Mouse (Mus musculus) MEL (cell line): Measurements from ENCODE around the gene Fez2. TPM values are rescaled to one million over a fixed set of nuclear protein-coding genes. Genes with fewer than 3 reads are reported as not detected.
A peak's percentile ranks its signal among the peaks of the same experiment; 100 is the strongest.

Experiments
- DNase-seq: peaks from one replicate; pipeline ENCODE4 v3.0.0; 2011; ENCODE audit warnings: low read depth, low spot score
- H3K27ac ChIP-seq: 2 replicates; pipeline ENCODE4 v1.5.1; 2012; ENCODE audit warnings: low read depth, mild to moderate bottlenecking, control low read depth, low read length, moderate library complexity; ENCODE audit not compliant: control insufficient read depth
- H3K27me3 ChIP-seq, 2 experiments: fragments of 150-350 bp in 1 of 2; sonication (generic) in 1 of 2; 2 replicates each; pipeline ENCODE4 v1.6.1; 2012; ENCODE audit warnings: low read length in 2 of 2, mild to moderate bottlenecking in 2 of 2, improper control_type of control experiment in 1 of 2, moderate library complexity in 1 of 2; ENCODE audit not compliant: insufficient read depth in 2 of 2, control insufficient read depth in 1 of 2
- H3K36me3 ChIP-seq, 2 experiments: 2 replicates each; pipeline ENCODE4 v1.6.1; 2012 to 2014; ENCODE audit warnings: low read length in 2 of 2, improper control_type of control experiment in 1 of 2, inconsistent platforms in 1 of 2, mild to moderate bottlenecking in 1 of 2; ENCODE audit not compliant: insufficient read depth in 2 of 2, control insufficient read depth in 1 of 2
- H3K4me1 ChIP-seq, 2 experiments: fragments of 150-350 bp in 1 of 2; sonication (generic) in 1 of 2; 2 replicates each; pipeline ENCODE4 v1.6.1; 2012; ENCODE audit warnings: low read length in 2 of 2, improper control_type of control experiment in 1 of 2, mild to moderate bottlenecking in 1 of 2; ENCODE audit not compliant: insufficient read depth in 2 of 2, control insufficient read depth in 1 of 2
- H3K4me3 ChIP-seq, 2 experiments: fragments of 150-350 bp in 1 of 2; sonication (generic) in 1 of 2; 2 replicates each; pipeline ENCODE4 v1.5.1; 2012; ENCODE audit warnings: low read depth in 2 of 2, low read length in 2 of 2, mild to moderate bottlenecking in 2 of 2, moderate library complexity in 2 of 2, control low read depth in 1 of 2, improper control_type of control experiment in 1 of 2; ENCODE audit not compliant: control insufficient read depth in 1 of 2, insufficient read depth in 1 of 2
- H3K79me2 ChIP-seq: 2 replicates; pipeline ENCODE4 v1.6.1; 2012; ENCODE audit warnings: mild to moderate bottlenecking, low read length, moderate library complexity; ENCODE audit not compliant: control insufficient read depth, poor library complexity, insufficient read depth
- H3K9ac ChIP-seq: 2 replicates; pipeline ENCODE4 v1.6.1; 2012; ENCODE audit warnings: low read depth, mild to moderate bottlenecking, control low read depth, low read length, moderate library complexity; ENCODE audit not compliant: control insufficient read depth, poor library complexity, severe bottlenecking
- H3K9me3 ChIP-seq: fragments of 150-350 bp; sonication (generic); replicated peaks from 2 replicates; pipeline ENCODE4 v1.6.1; 2012; ENCODE audit warnings: mild to moderate bottlenecking, low read length, improper control_type of control experiment, moderate library complexity; ENCODE audit not compliant: insufficient read depth
- EP300 ChIP-seq, 2 experiments: IDR thresholded peaks; 2 replicates each; pipeline ENCODE4 v1.6.1; 2011; ENCODE audit warnings: improper control_type of control experiment in 2 of 2, low read length in 2 of 2, low read depth in 1 of 2, mild to moderate bottlenecking in 1 of 2
- ETS1 ChIP-seq: IDR thresholded peaks from 2 replicates; pipeline ENCODE4 v1.6.1; 2012; ENCODE audit warnings: low read depth, mild to moderate bottlenecking, inconsistent platforms, low read length, improper control_type of control experiment, moderate library complexity
- GABPA ChIP-seq: IDR thresholded peaks from 2 replicates; pipeline ENCODE4 v1.6.1; 2012; ENCODE audit warnings: low read depth, mild to moderate bottlenecking, inconsistent platforms, low read length, improper control_type of control experiment, moderate library complexity
- GATA1 ChIP-seq: IDR thresholded peaks from 2 replicates; pipeline ENCODE4 v1.6.1; 2011; ENCODE audit warnings: low read depth, low read length, improper control_type of control experiment
- JUND ChIP-seq: IDR thresholded peaks from 2 replicates; pipeline ENCODE4 v1.6.1; 2011; ENCODE audit warnings: low read depth, mild to moderate bottlenecking, improper control_type of control experiment, low read length
- MAFK ChIP-seq: IDR thresholded peaks from 2 replicates; pipeline ENCODE4 v1.6.1; 2011; ENCODE audit warnings: low read depth, mild to moderate bottlenecking, low read length, improper control_type of control experiment, borderline replicate concordance
- MAX ChIP-seq: IDR thresholded peaks from 2 replicates; pipeline ENCODE4 v1.6.1; 2011; ENCODE audit warnings: low read length, improper control_type of control experiment
- MAZ ChIP-seq: IDR thresholded peaks from 2 replicates; pipeline ENCODE4 v1.6.1; 2012; ENCODE audit warnings: low read depth, mild to moderate bottlenecking, inconsistent platforms, low read length, improper control_type of control experiment
- MYC ChIP-seq: IDR thresholded peaks from 2 replicates; pipeline ENCODE4 v1.6.1; 2011; ENCODE audit warnings: low read depth, mild to moderate bottlenecking, low read length, improper control_type of control experiment, moderate library complexity
- NELFE ChIP-seq: IDR thresholded peaks from 2 replicates; pipeline ENCODE4 v1.6.1; 2011; ENCODE audit warnings: low read depth, low read length, improper control_type of control experiment
- POLR2AphosphoS5 ChIP-seq: IDR thresholded peaks from 2 replicates; pipeline ENCODE4 v1.6.1; 2012; ENCODE audit warnings: low read depth, borderline replicate concordance, mild to moderate bottlenecking, inconsistent platforms, low read length, moderate library complexity, mixed read lengths
- RAD21 ChIP-seq: IDR thresholded peaks from 2 replicates; pipeline ENCODE4 v1.6.1; 2011; ENCODE audit warnings: mild to moderate bottlenecking, low read depth, low read length, improper control_type of control experiment
- TAL1 ChIP-seq: IDR thresholded peaks from 2 replicates; pipeline ENCODE4 v1.6.1; 2012; ENCODE audit warnings: mild to moderate bottlenecking, inconsistent platforms, low read length, moderate library complexity, mixed read lengths
- USF1 ChIP-seq: IDR thresholded peaks from 2 replicates; pipeline ENCODE4 v1.6.1; 2014; ENCODE audit warnings: low read depth, mild to moderate bottlenecking, inconsistent platforms, low read length, improper control_type of control experiment, moderate library complexity
- USF2 ChIP-seq, 2 experiments: IDR thresholded peaks; 2 replicates each; pipeline ENCODE4 v1.6.1; 2011 to 2012; ENCODE audit warnings: improper control_type of control experiment in 2 of 2, low read length in 2 of 2, borderline replicate concordance in 1 of 2, inconsistent platforms in 1 of 2, low read depth in 1 of 2, mild to moderate bottlenecking in 1 of 2; ENCODE audit not compliant: insufficient read depth in 1 of 2
- polyA plus RNA-seq, 2 experiments: library from polyadenylated mRNA; stranded (reverse) in 1 of 2; unstranded in 1 of 2; fragments of >175 nt in 1 of 2; fragments of >200 nt in 1 of 2; gene quantifications; 2 replicates each; pipeline versions ENCODE4 v1.2.1 to v1.2.4; 2012; ENCODE audit warnings: low replicate concordance in 2 of 2, low read depth in 1 of 2; ENCODE audit not compliant: insufficient read length in 2 of 2, insufficient read depth in 1 of 2, missing spikeins in 1 of 2
- total RNA-seq: library from RNA; depleted of rRNA; stranded (reverse); fragments of 300-350 nt; gene quantifications from 2 replicates; pipeline ENCODE4 v1.2.3, GENCODE M21; 2012

The Fez2 gene
- total and polyA plus RNA-seq, 3 experiments = 11.7 to 17.4 TPM; not detected in 1

GRCm38 (mm10) chr17:78449635-78450197 is 31.8 kb upstream of the Fez2 start:
- Histone ChIP-seq H3K27ac (no peak overlapping the region), H3K27me3 (peaks cover 0 to 4% of the 10 kb centered on the region in 2 experiments; a peak in 2 of 4 replicates), H3K4me3 (no peak overlapping the region), H3K36me3 (no peaks in the 10 kb centered on the region), H3K4me1 (0 out of 4 replicates have a peak, but pooled peaks cover 0 to 5% of the 10 kb centered on the region in 2 experiments), H3K79me2 (no peaks in the 10 kb centered on the region), H3K9ac (no peak overlapping the region), H3K9me3 (no peaks in the 10 kb centered on the region)
- TF ChIP-seq MAZ (no peak), MAX (no peak)
- DNase-seq = no peak

DNA sequence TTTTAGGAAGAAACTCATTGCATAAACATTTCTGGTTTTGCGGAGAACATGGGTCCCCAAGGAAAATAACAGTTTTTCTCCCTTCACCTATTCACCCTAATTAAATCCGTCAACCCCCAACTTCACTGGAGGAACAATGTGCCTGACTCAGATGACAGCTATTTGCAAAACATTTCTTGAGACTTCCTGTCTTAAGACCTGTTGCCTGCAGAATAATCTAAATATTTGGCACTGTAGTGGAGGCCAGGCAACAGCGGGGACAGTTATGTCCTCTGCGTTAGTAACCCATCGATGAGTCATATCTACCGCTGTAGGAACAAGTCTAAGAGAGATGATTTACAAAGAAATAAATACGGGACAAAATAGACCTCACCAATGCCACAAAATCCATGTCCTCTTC is 26.9 kb upstream of the Fez2 start:
- H3K27me3 ChIP-seq = peaks cover 0 to 4% of the 10 kb centered on the region in 2 experiments; a peak in 2 of 4 replicates
- H3K4me3 ChIP-seq = no peak overlapping the region
- H3K79me2 ChIP-seq = no peaks in the 10 kb centered on the region
- no peaks in the 10 kb centered on the region for H3K36me3 ChIP-seq
- no peak for DNase-seq
- H3K9ac ChIP-seq = no peak overlapping the region
- H3K9me3 ChIP-seq = no peaks in the 10 kb centered on the region
- H3K4me1 ChIP-seq = no peaks in the 10 kb centered on the region
- no peak for TF ChIP-seq MYC
- no peak for TF ChIP-seq MAFK
- TF ChIP-seq GABPA = no peak
- TF ChIP-seq ETS1 = no peak
- TF ChIP-seq TAL1 = no peak
- TF ChIP-seq NELFE = no peak
- TF ChIP-seq JUND = no peak
- TF ChIP-seq GATA1 = no peak
- TF ChIP-seq EP300 (IDR thresholded peaks at IDR 0.05; ENCODE audit: low read depth in 1 of 2, low read length in 2 of 2) = no peak
- TF ChIP-seq POLR2AphosphoS5 = no peak
- H3K27ac ChIP-seq = no peak overlapping the region

DNA sequence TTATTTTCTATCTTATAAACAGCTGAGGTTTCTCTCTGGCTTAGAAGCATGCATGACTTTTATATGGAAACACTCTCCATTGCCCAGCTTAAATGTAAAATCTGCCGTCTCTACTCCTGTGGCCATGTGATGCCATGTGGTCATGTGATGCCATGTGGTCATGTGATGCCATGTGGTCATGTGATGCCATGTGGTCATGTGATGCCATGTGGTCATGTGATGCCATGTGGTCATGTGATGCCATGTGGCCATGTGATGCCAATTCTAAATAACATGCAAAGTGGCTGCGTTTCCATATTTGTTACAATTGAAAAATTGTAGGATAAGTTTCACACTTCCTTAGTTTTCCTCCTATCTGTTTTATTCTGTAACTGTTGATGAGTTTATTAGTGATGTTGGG is 22.8 kb upstream of the Fez2 start:
- H3K4me1 ChIP-seq = no peaks in the 10 kb centered on the region

More for the DNA sequence above, 22.8 kb upstream of the Fez2 start:
- no peaks in the 10 kb centered on the region for H3K36me3 ChIP-seq
- H3K9ac ChIP-seq = no peak overlapping the region
- no peak for DNase-seq
- no peak overlapping the region for H3K4me3 ChIP-seq
- H3K27ac ChIP-seq = no peak overlapping the region
- TF ChIP-seq RAD21 (no peak), USF1 (peak; percentile 71), USF2 (IDR thresholded peaks at IDR 0.05; ENCODE audit: borderline replicate concordance in 1 of 2, insufficient read depth in 1 of 2, low read depth in 1 of 2, low read length in 2 of 2) (peak in 1 of 2 experiments; percentile 54; a peak in 1 of 4 replicates)
- TF ChIP-seq, all 39 proteins: peak for 2
- no peaks in the 10 kb centered on the region; a peak in 1 of 4 replicates for H3K27me3 ChIP-seq
- no peaks in the 10 kb centered on the region for H3K79me2 ChIP-seq
- no peaks in the 10 kb centered on the region for H3K9me3 ChIP-seq
